Mouse (Mus musculus) stomach, embryonic 16.5 days (tissue): ENCODE data around the gene Hap1. TPM values are rescaled to one million over a fixed set of nuclear protein-coding genes. Genes with fewer than 3 reads are reported as not detected.
A peak's percentile ranks its signal among the peaks of the same experiment; 100 is the strongest.

Experiments used
- ATAC-seq: fragments of 200-750 bp; cut with Nextera tagmentation; 2 replicates; pipeline ENCODE4 v1.8.0; 2017; ENCODE audit warnings: moderate number of reproducible peaks, moderate TSS enrichment; ENCODE audit not compliant: insufficient read depth, low FRiP score
- H3K27ac ChIP-seq: fragments of 300-500 bp; sonication (generic); 2 replicates; pipeline ENCODE4 v1.5.1; 2014; ENCODE audit warnings: low read length
- H3K27me3 ChIP-seq: fragments of 300-500 bp; sonication (generic); 2 replicates; pipeline ENCODE4 v1.6.1; 2014; ENCODE audit warnings: low read length, control low read depth, mixed read lengths; ENCODE audit not compliant: control insufficient read depth, insufficient read depth
- H3K36me3 ChIP-seq: fragments of 300-500 bp; sonication (generic); 2 replicates; pipeline ENCODE4 v1.6.1; 2014; ENCODE audit warnings: low read length; ENCODE audit not compliant: control insufficient read depth, insufficient read depth
- H3K4me1 ChIP-seq: fragments of 300-500 bp; sonication (generic); 2 replicates; pipeline ENCODE4 v1.6.1; 2014; ENCODE audit warnings: low read length, control low read depth, mixed read lengths; ENCODE audit not compliant: control insufficient read depth, insufficient read depth
- H3K4me2 ChIP-seq: fragments of 300-500 bp; sonication (generic); 2 replicates; pipeline ENCODE4 v1.6.1; 2014; ENCODE audit warnings: low read depth, low read length, mixed read lengths
- H3K4me3 ChIP-seq: fragments of 300-500 bp; sonication (generic); replicated peaks from 2 replicates; pipeline ENCODE4 v1.5.1; 2014; ENCODE audit warnings: mild to moderate bottlenecking, low read length
- H3K9ac ChIP-seq: fragments of 300-500 bp; sonication (generic); 2 replicates; pipeline ENCODE4 v1.6.1; 2014; ENCODE audit warnings: low read length
- H3K9me3 ChIP-seq: fragments of 300-500 bp; sonication (generic); replicated peaks from 2 replicates; pipeline ENCODE4 v1.6.1; 2016; ENCODE audit warnings: low read length, control low read depth; ENCODE audit not compliant: control insufficient read depth
- WGBS: fragments of 180-500 bp; shearing (Covaris S2); extraction: QIAGEN DNeasy Blood & Tissue Kit; methylation state at CpG from one replicate; pipeline ENCODE4 v1.1.7; 2014; 5-methylcytosine and 5-hydroxymethylcytosine counted together
- polyA plus RNA-seq: library from polyadenylated mRNA; unstranded; fragments of >200 nt; fragmentation: Nextera tagmentation; extraction: Ambion mirVana; gene quantifications from 2 replicates; pipeline ENCODE4 v1.2.1, GENCODE M21; 2015

Hap1 gene
- polyA plus RNA-seq, 1 experiment from 2014 or later = 13.5 TPM

- Histone ChIP-seq H3K9ac (no peak overlapping the region), H3K27ac (peak overlapping the region; percentile 66), H3K4me3 (no peak overlapping the region), H3K4me1 (peaks cover 43% of the 10 kb centered on the region), H3K9me3 (no peaks in the 10 kb centered on the region), H3K36me3 (no peaks in the 10 kb centered on the region), H3K27me3 (no peaks in the 10 kb centered on the region), H3K4me2 (no peak overlapping the region)
- ATAC-seq = no peak
- 92% methylated on average over 7 of the region's 7 CpGs for WGBS
Measured at GRCm38 (mm10) chr11:100398517-100398916, 42.6 kb upstream of the Hap1 start.

GRCm38 (mm10) chr11:100397600-100398389 lies 41.9 kb upstream of the Hap1 start, which contains the start of gene Jup:
TSS of gene Jup (minus strand) at chr11:100397763.
- peak; percentile 97 for ATAC-seq
- H3K4me1 ChIP-seq = peaks cover 45% of the 10 kb centered on the region
- no peaks in the 10 kb centered on the region for H3K27me3 ChIP-seq
- under 1% methylated on average over 37 of the region's 37 CpGs for WGBS
- H3K27ac ChIP-seq = peak within 1 kb of the TSS; percentile 97
- no peaks in the 10 kb centered on the region for H3K9me3 ChIP-seq
- H3K4me2 ChIP-seq = peak within 1 kb of the TSS; percentile 73
- peak within 1 kb of the TSS; percentile 84 for H3K4me3 ChIP-seq
- H3K36me3 ChIP-seq = no peaks in the 10 kb centered on the region
- H3K9ac ChIP-seq = peak within 1 kb of the TSS; percentile 90

- no peaks in the 10 kb centered on the region for H3K36me3 ChIP-seq
- peak overlapping the region; percentile 97 for H3K27ac ChIP-seq
- H3K9ac ChIP-seq = peak overlapping the region; percentile 90
- no peaks in the 10 kb centered on the region for H3K9me3 ChIP-seq
- WGBS = 1% methylated on average over 42 of the region's 42 CpGs
- peak; percentile 21 for ATAC-seq
- peaks cover 43% of the 10 kb centered on the region for H3K4me1 ChIP-seq
- H3K4me3 ChIP-seq = peak overlapping the region; percentile 84
- H3K4me2 ChIP-seq = peak overlapping the region; percentile 73
- no peaks in the 10 kb centered on the region for H3K27me3 ChIP-seq
Measured at GRCm38 (mm10) chr11:100396886-100397599, 41.1 kb upstream of the Hap1 start.

- Histone ChIP-seq H3K27ac (peak overlapping the region; percentile 97), H3K4me2 (peak overlapping the region; percentile 73), H3K4me1 (peaks cover 51% of the 10 kb centered on the region), H3K36me3 (no peaks in the 10 kb centered on the region), H3K4me3 (peak overlapping the region; percentile 84), H3K9me3 (no peaks in the 10 kb centered on the region), H3K9ac (peak overlapping the region; percentile 90), H3K27me3 (no peaks in the 10 kb centered on the region)
- no peak for ATAC-seq
- WGBS = 25% methylated on average over 17 of the region's 17 CpGs
Measured at GRCm38 (mm10) chr11:100395861-100396631, 40.1 kb upstream of the Hap1 start.

- peaks cover 60% of the 10 kb centered on the region for H3K4me1 ChIP-seq
- peak overlapping the region; percentile 73 for H3K4me2 ChIP-seq
- peak overlapping the region; percentile 90 for H3K9ac ChIP-seq
- H3K27ac ChIP-seq = peak overlapping the region; percentile 97
- H3K36me3 ChIP-seq = no peaks in the 10 kb centered on the region
- 26% methylated on average over 11 of the region's 11 CpGs for WGBS
- no peaks in the 10 kb centered on the region for H3K9me3 ChIP-seq
- no peak for ATAC-seq
- peak overlapping the region; percentile 84 for H3K4me3 ChIP-seq
- no peaks in the 10 kb centered on the region for H3K27me3 ChIP-seq
Measured at GRCm38 (mm10) chr11:100395200-100395599, 39.3 kb upstream of the Hap1 start.

GRCm38 (mm10) chr11:100394353-100395074 lies 38.6 kb upstream of the Hap1 start:
- Histone ChIP-seq H3K9me3 (no peaks in the 10 kb centered on the region), H3K4me3 (peak overlapping the region; percentile 84), H3K27ac (peak overlapping the region; percentile 97), H3K4me2 (peak overlapping the region; percentile 73), H3K4me1 (peaks cover 67% of the 10 kb centered on the region), H3K27me3 (no peaks in the 10 kb centered on the region), H3K36me3 (no peaks in the 10 kb centered on the region), H3K9ac (peak overlapping the region; percentile 90)
- no peak for ATAC-seq
- 51% methylated on average over 5 of the region's 5 CpGs for WGBS

GRCm38 (mm10) chr11:100393733-100394132 lies 37.8 kb upstream of the Hap1 start:
- ATAC-seq = no peak
- 53% methylated on average over 7 of the region's 7 CpGs for WGBS
- Histone ChIP-seq H3K4me1 (peaks cover 71% of the 10 kb centered on the region), H3K4me2 (peak overlapping the region; percentile 73), H3K27me3 (no peaks in the 10 kb centered on the region), H3K9me3 (no peaks in the 10 kb centered on the region), H3K4me3 (peak overlapping the region; percentile 84), H3K9ac (peak overlapping the region; percentile 40; the same call in 1 of the 2 replicates), H3K27ac (peak overlapping the region; percentile 97), H3K36me3 (no peaks in the 10 kb centered on the region)

- no peak for ATAC-seq
- Histone ChIP-seq H3K27ac (peak overlapping the region; percentile 66), H3K27me3 (no peaks in the 10 kb centered on the region), H3K9ac (0 out of 2 replicates have a peak overlapping the region, but pooled peaks have one; percentile 40), H3K4me1 (peaks cover 79% of the 10 kb centered on the region), H3K4me2 (peak overlapping the region; percentile 73; the same call in 1 of the 2 replicates), H3K9me3 (no peaks in the 10 kb centered on the region), H3K4me3 (peak overlapping the region; percentile 84; the same call in 1 of the 2 replicates), H3K36me3 (no peaks in the 10 kb centered on the region)
- WGBS = 70% methylated on average over 5 of the region's 5 CpGs
Measured at GRCm38 (mm10) chr11:100392958-100393357, 37.0 kb upstream of the Hap1 start.
